Mouse (Mus musculus) adrenal gland, adult 8-10 months (tissue): ENCODE data around the gene Phactr1. TPM values are rescaled to one million over a fixed set of nuclear protein-coding genes. Genes with fewer than 3 reads are reported as not detected.
"Not testable (repeated sequence)": the region's sequence is repeated elsewhere in the genome, so short reads cannot be mapped to it uniquely, and the experiment has no call there.

Experiments
- DNase-seq: peaks from one replicate; pipeline ENCODE4 v3.0.0; 2022
- total RNA-seq, 4 experiments: library from RNA; stranded (reverse); gene quantifications; 2 replicates each; pipeline ENCODE4 v1.2.4; 2022

Phactr1 gene
- total RNA-seq, 4 experiments from 2014 or later: 7.6 to 17.8 (median 12.5) TPM

DNA sequence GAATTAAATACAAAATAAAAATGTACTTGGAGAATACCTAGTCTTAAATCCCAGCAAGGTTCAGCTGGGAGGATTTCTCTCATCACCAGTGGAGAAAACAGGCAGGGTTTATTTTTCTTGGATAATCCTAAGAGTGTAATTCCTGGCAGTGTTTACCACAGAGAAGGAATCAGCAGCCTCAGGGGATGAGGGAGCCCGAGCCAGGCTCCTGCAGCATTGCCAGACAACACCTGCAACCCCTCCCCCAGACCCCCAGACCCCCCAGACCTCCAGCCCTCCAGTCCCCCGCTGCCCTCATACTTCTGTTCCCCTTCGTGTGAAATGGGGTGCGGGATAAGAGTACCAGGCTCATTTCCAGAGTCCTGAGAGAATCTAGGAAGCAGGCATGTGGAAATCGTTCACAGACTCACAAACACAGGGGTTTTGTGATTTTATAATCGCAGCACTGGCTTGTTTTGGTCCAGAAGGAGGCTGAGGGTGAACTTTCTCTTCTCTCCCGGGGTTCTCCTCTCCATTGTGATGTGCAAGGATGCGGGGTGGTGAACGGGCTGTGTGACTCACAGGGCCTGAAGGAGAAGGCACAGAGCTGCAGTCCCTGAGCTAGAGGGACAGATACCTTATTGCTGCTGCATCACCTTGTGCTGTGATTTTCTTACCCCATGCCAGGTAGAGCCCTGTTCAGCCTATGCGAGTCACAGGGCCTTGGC, 249.3 kb downstream of the Phactr1 start:
- no peak for DNase-seq

- DNase-seq: no peak
These were observed 251.6 kb downstream of the Phactr1 start for GRCm38 (mm10) chr13:42932046-42932445.

DNA sequence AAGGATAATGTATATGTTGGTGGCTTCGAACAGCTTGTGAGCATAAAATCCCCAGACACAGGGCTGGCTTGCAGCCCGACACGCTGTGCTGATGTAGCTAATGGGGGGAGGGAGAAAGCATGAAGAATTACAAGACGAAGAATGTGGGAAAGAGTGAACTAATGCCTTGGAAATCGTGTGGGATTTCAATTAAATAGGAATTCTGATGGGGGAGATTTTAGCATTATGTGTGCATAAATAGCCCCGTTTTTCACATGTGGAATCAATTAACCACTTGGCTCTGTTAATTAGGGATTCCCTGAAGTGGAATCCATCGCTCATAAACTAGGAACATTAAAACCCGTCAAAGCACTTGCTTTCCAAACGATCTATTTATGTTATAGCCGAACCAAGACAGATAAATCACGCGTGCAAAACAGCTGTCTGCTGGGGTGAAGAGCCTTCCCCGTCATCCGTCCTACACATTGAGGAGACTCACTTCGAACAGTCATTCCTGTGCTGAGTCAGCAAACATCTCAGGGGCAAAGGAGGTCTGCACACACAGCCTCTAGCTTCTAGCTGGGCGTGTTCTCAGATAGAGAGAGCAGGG, 254.2 kb downstream of the Phactr1 start:
- no peak for DNase-seq

- no peak for DNase-seq
These were observed 257.4 kb downstream of the Phactr1 start for GRCm38 (mm10) chr13:42937871-42938270.

DNA sequence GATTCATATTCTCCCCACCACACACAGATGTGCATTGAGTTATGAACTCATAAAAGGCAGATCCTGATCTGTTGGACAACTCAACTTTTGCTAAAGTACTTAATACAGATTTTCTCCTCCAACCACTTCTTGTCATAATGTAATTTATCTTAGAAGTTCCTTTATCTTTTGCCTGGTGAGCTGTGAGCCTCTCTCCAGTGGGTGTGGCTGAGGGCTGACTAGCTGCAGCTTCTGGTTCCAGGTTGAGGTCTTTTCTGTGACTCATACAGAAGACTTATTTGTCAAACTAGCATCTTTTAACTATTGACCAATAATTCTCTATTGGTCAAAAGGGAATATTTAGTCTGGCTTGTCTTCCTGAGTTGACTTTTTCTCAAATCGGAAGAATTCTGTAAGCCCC, 257.9 kb downstream of the Phactr1 start:
- DNase-seq: no peak

DNA sequence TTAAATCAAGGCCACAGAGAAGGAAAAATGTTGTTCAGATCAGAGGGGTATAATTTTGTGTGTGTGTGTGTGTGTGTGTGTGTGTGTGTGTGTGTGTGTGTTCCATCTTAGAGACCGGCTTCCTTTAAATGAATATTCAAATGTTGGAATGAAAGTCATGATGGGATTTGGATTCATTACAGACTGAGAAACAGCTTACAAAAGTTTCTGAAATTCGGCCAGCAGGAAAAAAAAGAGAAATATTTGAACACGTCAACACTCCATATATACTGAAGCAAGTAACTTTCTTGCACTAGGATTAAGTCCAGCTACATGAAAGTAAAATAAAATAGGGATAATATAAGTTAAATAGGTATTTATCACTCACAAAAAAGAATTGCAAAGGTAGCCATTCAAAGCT, 259.8 kb downstream of the Phactr1 start:
- DNase-seq: no peak

- DNase-seq: no peak
These were observed 263.7 kb downstream of the Phactr1 start for GRCm38 (mm10) chr13:42944106-42944505.

DNA sequence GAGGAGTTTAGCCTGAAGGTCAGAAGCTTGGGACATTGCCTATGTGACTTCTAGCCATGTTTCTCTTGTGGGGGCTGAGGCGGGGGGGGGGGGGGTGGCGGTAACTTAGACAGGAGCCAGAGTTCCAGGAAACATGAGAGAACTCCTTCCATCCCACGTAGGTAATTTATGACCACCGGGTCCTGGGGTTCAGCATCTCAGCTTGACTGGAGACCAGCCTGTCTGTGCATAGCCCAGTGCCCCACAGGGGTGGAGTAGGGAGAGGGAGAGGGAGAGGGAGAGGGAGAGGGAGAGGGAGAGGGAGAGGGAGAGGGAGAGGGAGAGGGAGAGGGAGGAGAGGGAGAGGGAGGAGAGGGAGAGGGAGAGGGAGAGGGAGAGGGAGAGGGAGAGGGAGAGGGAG, 264.8 kb downstream of the Phactr1 start:
- DNase-seq: not testable (repeated sequence)

- DNase-seq: no peak
These were observed 268.4 kb downstream of the Phactr1 start for GRCm38 (mm10) chr13:42948717-42949265.

- DNase-seq: no peak
These were observed 268.9 kb downstream of the Phactr1 start for GRCm38 (mm10) chr13:42949336-42949735.

DNA sequence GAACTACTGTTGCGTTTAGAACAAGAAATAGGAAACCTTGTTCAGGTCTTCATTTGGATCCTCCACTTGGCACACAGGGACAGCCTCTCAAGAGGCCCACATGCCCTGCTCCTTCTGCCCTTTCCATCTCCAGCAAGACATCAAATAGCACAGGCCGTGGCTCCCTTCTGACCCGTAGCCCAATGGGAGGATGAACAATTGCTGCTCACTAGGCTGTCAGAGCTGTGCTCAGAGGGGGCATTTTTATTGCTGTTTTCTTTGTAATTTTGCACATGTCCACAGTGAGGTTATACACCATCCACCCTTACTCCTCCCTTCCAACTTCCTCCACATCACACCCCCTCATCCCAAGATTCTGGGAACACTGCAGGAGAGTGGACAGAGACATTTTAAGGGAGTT, 269.6 kb downstream of the Phactr1 start:
- DNase-seq: no peak

DNA sequence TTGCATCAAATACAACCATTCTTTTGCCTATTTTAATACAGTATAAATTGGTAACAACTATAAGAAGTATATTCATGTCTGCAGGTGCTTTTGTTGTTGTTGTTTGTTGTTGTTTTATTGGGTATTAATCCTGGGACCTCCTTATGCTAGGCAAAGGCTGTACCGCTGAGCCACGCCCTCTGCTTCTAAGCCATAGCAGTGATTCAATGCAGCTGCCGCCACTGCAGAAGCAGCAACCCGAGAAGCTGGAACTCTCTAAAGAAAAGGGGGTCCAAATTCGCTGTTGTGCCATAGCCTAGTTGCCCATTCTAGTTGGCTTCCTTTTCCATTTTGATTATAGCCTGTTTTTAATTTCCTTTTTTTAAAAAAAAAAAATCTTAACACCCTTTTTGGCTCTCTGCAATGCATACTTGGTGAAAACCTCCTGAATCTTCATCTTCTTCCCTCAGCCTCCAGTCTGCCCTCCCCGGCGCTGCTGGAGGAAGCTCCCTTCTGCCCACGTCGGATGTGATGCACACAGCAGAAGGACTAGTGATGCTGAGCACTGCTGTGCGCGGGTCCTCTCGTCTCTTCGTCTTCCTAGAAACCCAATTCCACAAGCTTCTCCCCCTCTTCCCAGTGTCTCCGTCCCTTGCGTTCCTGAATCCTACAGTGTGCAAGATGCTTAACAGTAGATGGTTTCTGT, 271.8 kb downstream of the Phactr1 start:
- DNase-seq: no peak

DNA sequence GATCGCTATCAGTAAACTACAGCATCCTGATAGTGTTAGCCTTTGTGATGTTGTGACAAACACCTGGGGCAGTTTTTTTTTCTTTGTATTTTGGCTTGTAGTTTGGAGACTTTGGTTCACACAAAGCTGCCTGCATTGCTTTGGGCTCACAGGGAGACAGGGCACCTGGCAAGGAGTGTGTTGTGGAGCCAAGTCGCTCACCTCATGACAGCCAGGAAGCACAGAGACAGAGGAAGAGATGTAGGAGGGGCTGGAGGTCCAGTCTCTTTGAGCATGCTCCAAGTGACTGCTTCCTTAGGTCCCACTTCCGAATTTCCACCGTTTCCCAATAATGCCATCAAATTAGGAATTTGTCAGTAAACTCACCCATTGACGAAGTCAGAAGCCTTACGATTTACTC, 272.6 kb downstream of the Phactr1 start:
- DNase-seq: no peak

DNA sequence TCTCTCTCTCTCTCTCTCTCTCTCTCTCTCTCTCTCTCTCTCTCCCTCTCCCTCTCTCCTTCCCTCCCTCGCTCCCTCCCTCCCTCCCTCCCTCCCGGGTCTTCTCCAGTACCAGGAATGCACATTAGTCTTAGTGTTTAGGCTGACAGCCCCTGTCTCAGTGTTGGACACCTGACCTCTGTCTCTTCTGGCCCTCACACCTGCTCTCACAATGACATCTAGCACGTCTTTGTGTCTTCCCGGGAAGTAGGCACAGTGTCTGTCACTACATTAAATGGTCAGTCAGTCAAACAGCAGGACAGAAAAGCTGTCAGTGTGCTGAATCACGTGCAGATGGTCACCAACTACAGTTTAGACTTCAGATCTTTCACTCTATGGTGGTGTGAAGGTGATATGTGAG, 273.7 kb downstream of the Phactr1 start:
- DNase-seq: no peak

- DNase-seq: no peak
These were observed 275.9 kb downstream of the Phactr1 start for GRCm38 (mm10) chr13:42956327-42956726.

- no peak for DNase-seq
These were observed 277.4 kb downstream of the Phactr1 start for GRCm38 (mm10) chr13:42957856-42958255.

- DNase-seq: no peak
These were observed 278.4 kb downstream of the Phactr1 start for GRCm38 (mm10) chr13:42958867-42959266.

- no peak for DNase-seq
These were observed 281.1 kb downstream of the Phactr1 start for GRCm38 (mm10) chr13:42961561-42961960.

- DNase-seq: no peak
These were observed 288.1 kb downstream of the Phactr1 start for GRCm38 (mm10) chr13:42968537-42968936.

- no peak for DNase-seq
These were observed 293.1 kb downstream of the Phactr1 start for GRCm38 (mm10) chr13:42973561-42973960.

DNA sequence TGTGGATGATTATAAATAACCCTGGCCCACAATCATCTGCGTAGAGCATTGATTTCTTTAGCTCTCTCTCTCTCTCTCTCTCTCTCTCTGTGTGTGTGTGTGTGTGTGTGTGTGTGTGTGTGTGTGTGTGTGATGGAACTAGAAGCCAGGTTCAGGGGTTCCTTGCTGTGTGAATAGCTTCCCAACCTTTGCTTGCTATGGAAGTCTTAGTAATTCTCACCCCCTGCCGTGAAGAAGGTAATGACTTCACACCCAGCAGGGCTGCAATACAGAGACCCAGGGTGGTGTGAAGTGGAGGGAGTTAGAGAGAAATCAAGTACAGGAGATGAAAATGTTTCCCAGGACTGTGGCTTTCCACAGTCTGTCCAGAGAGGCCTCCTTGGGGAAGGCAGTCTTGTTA, 293.5 kb downstream of the Phactr1 start:
- DNase-seq: no peak

GRCm38 (mm10) chr13:42974506-42974905, 294.1 kb downstream of the Phactr1 start:
- no peak for DNase-seq

DNA sequence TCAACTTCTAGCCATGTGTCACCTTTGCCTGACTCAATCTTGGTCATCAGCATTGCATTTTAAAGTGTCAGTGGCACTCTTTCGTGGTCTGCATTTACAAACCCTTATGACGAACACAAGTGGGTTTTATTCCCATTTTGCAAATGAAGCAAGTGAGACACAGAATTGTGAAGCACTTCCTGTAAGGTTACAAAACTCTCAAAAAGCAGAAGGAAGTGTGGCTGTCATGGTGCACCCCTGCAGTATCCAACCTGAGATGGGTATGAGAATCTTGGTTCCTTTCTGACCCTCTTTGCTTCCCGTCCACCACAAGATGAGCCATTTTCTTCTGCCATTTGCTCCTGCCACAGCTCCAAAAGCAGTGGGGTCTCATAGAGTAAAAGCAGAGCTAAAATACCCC, 295.7 kb downstream of the Phactr1 start:
- no peak for DNase-seq

DNA sequence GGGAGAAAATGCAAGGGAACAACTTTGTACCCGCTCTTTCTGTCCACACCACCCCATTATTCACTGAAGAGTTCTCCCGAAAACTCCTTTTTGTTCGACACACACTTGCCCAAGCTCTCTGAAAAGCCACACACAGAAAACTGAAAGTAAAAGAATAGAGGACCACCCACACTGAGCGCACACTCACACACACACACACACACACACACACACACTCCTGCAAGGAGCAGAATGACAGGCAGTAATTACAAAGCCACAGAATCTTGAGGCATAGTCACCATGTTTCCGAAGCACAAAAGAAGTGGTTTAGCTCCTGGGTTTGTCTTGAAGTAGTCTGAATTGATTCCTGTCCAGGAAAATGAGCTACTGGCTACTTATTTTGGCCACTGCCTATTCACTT, 296.5 kb downstream of the Phactr1 start:
- DNase-seq: no peak
